Mouse (Mus musculus) embryo, embryonic 11 days (tissue): ENCODE measurements at regions not wholly inside any gene's neighbourhood (a gene's known extent, or its start where the extent isn't known, plus 50 kb on each side); places are given as distances from the start of the nearest gene placed in this dataset.

ENCODE experiments used
- DNase-seq: peaks from one replicate; pipeline ENCODE4 v3.0.0-alpha.2; 2015

DNA sequence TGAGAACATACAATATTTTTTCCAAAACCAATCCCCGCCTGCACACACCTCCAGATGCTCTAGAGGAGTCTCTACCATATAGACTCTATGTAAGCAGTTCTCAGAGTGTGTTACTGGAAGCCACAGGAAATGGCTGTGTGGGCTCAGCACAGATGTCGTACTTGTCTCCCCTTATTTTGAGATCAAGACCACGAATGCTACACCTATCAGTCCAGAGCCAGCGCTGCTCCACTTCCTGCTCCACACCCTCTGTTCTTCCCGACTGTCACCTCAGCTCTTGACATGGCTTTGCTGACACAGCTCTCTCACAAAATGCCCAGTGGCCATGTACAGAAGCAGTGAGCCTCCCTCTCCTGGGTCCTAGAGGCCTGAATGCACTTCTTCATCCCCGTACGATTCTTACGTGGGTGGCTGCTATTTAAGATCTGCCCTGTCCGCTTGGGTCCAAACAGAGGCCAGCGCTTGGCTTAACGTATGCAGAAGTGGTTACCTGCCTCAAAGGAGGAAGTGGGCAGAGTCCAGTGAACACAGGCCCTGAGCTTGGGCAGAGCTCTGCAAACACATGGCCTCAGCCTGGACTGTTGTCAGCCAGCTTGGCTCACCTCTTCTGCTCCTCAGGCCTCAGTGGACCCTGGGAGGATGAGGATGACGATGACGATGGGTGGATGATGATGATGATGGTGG lies 80.5 kb upstream of the Msx2 start:
- DNase-seq: no peak

DNA sequence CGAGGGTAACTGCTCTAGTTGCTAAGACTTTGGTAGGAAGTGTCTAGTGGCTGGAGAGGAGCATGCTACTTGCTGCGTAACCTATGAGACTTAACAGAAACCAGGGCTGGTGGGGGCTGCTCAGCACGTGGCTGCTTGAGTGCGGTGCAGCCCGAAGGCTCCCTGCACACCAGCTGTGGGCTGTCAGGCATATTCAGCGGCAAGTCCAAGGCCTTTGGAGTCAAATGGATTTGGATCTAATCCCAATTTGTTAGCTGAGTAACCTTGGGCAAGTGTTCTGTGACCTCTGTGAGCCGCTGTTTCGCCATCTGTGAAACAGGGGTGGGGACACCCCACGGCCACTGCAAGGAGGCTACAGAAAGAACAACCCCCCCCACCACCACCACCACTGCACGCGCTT lies 75.5 kb upstream of the Msx2 start:
- peak; percentile 49 for DNase-seq

DNA sequence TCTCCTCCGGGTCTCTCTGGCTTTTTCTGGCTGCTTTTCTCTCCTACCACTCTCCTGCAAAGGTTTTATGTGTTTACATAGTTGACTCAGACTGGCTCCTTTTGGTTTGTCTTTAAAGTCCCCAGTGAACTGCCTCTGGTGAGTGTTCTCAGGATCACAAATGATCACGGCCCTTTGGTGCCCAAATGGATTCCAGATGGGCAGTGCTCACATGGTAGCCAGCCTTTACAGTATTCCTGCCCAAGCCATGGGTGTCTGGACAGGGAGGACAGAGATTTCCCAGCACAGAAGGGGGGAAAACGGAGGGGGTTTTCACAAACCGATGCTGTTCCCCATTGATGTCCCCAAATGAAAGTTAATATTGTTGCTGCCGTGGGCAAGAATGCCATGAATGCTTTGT lies 70.4 kb upstream of the Msx2 start:
- peak; percentile 71 for DNase-seq

- no peak for DNase-seq
These were observed 66.9 kb upstream of the Msx2 start for GRCm38 (mm10) chr13:53539797-53540196.

DNA sequence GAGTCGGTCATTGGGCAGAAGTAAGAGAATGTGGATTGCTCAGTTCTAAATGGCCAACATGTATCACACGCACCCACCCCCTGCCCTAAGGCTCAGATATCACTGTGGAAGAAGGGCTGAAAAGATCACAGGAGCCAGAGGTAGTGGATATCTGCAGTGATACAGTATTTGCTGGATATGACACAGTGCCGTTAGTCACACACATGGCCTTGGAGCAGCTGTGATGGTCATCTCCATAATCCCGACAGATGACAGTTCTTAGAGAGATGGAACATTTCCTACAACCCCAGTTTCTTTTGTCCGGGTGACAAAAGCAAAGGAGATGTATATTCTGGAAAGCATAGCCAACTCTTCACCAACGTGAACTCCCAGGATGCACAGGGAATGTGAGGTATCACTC lies 65.1 kb upstream of the Msx2 start:
- DNase-seq: no peak

DNA sequence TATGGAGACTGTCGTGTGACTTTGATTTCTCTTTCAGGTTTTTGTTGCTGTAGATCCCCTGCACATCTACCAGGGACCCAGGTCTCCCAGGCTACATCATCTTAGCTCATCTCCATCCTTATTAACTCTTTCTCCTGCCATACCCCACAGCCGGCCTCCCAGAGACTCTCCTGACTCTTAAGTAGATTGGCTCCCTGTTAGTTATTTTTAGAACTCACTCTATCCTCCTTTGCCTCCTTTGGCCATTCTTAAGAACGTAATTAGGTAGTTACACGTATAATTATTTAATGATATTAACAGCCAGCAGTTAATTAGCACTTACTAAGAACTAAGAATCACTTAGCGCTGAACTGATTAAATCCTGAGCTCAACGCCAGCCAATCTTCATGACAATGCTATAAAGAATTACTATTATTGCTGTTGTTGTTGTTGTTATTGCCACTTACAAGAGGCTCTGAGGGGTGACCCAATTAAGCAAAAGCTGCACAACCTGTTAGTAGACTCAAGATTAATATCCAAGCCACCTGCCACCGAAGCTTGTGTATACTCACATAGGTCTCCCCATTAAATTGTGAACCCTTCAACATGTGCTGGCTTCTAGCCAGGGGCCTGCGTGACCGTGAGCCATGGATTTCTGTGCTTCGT lies 63.0 kb upstream of the Msx2 start:
- no peak for DNase-seq

- DNase-seq: peak; percentile 30
These were observed 60.9 kb upstream of the Msx2 start for GRCm38 (mm10) chr13:53533738-53534137.

GRCm38 (mm10) chr13:53526880-53527279 lies 54.0 kb upstream of the Msx2 start:
- no peak for DNase-seq

- DNase-seq: no peak
These were observed 49.9 kb upstream of the Msx2 start for GRCm38 (mm10) chr13:53522807-53523206.
